ENCODE assay signal across 8 mouse cellular contexts in the genomic region with DNA sequence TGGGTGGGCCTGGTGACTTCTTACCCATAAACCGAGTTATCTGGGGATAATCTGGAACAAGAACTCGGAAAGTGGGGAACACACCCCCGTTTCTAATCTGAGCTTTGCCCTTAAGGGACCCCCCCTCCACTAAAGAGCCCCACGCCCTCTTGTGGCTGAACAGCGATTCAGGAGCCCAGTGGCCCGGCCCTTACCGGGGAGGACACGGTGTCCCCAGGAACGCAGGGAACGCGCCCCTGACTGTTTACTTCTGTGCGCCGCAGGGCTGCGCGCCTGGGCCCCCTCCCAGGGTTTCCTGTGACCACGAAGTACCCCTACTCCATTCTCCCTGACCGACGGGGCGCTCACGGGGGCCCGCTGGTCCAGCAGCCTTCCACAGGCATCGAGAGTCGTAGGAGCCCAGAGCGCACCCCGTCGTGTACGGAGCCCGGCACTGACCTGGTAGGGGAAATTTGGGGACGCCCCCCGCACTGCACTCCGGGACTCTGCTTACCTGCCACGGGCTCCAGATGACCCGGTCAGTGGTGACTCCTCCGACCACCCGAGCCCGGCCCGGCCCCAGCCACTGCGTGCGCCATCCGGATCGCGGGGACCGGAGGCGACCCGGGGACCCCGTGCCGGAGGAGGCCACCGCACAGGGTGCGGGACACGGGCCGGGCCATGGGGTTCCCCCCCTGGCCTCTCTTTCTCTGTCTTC. TPM values are rescaled to one million over a fixed set of nuclear protein-coding genes. Genes with fewer than 3 reads are reported as not detected.
A peak's percentile ranks its signal among the peaks of the same experiment; 100 is the strongest.
DNase-seq lines count a peak whose midpoint lies in the region; ATAC-seq and TF ChIP-seq lines count a peak whose summit lies in the region.

No protein-coding gene starts in this region.

- TF ChIP-seq POLR2A in kidney, adult 2 months (IDR thresholded peaks at IDR 0.05; ENCODE audit: low read depth, low read length), result no peak

- DNase-seq in urinary bladder, adult 2 months (ENCODE audit: low spot score), result peak; percentile 41
- DNase-seq in urinary bladder, postnatal 36 days (ENCODE audit: low spot score in 2 of 2), result no peak
- DNase-seq in forebrain, embryonic 14.5 days (ENCODE audit: low spot score), result no peak
- DNase-seq in kidney, adult 2 months, result peak; percentile 44
- DNase-seq in thymus, postnatal 14 days, result peak; percentile 56
- no peak for DNase-seq in spleen, adult 12 weeks (ENCODE audit: low spot score)
- no peak for DNase-seq in T-cell, adult 2 months (ENCODE audit: low spot score)

- no peak overlapping the region; the same call in 1 of the 2 replicates for H3K27ac ChIP-seq in forebrain, embryonic 14.5 days (ENCODE audit: low read depth, low read length)
- no peak overlapping the region for H3K27ac ChIP-seq in kidney, adult 2 months (ENCODE audit: insufficient read depth, low read depth, low read length)
- H3K27ac ChIP-seq in lung, embryonic 16.5 days (ENCODE audit: low read length), result no peak overlapping the region

- peaks cover 58% of the 10 kb centered on the region for H3K27me3 ChIP-seq in forebrain, embryonic 14.5 days (replicated peaks; ENCODE audit: control insufficient read depth, insufficient read depth, low read length)
- H3K27me3 ChIP-seq in kidney, adult 2 months (replicated peaks; ENCODE audit: control insufficient read depth, insufficient read depth, low read length), result no peaks in the 10 kb centered on the region
- H3K27me3 ChIP-seq in lung, embryonic 16.5 days (ENCODE audit: control insufficient read depth, insufficient read depth, low read depth, low read length), result peaks cover 50% of the 10 kb centered on the region

- H3K4me3 ChIP-seq in forebrain, embryonic 14.5 days (ENCODE audit: low read depth, low read length), result peak overlapping the region; percentile 37
- peak overlapping the region; percentile 56 for H3K4me3 ChIP-seq in kidney, adult 2 months (ENCODE audit: insufficient read depth, low read depth, low read length)
- H3K4me3 ChIP-seq in lung, embryonic 16.5 days (ENCODE audit: low read length), result peak overlapping the region; percentile 59

- H3K9ac ChIP-seq in forebrain, embryonic 14.5 days (ENCODE audit: low read length), result peak overlapping the region; percentile 54
- H3K9ac ChIP-seq in lung, embryonic 16.5 days (ENCODE audit: low read length), result peak overlapping the region; percentile 72

- no peaks in the 10 kb centered on the region for H3K36me3 ChIP-seq in forebrain, embryonic 14.5 days (ENCODE audit: control insufficient read depth, insufficient read depth, low read length)
- H3K36me3 ChIP-seq in kidney, adult 2 months (ENCODE audit: control insufficient read depth, insufficient read depth, low read length), result no peaks in the 10 kb centered on the region
- no peaks in the 10 kb centered on the region for H3K36me3 ChIP-seq in lung, embryonic 16.5 days (ENCODE audit: control insufficient read depth, insufficient read depth, low read length)

- ATAC-seq in forebrain, embryonic 14.5 days, result peak; percentile 5; the same call in 1 of the 2 replicates
- ATAC-seq in lung, embryonic 16.5 days (ENCODE audit: low read depth), result peak; percentile 4

- peaks cover 6% of the 10 kb centered on the region for H3K4me1 ChIP-seq in forebrain, embryonic 14.5 days (ENCODE audit: control insufficient read depth, insufficient read depth, low read length)
- peaks cover 9% of the 10 kb centered on the region; the same call in 1 of the 2 replicates for H3K4me1 ChIP-seq in kidney, adult 2 months (ENCODE audit: control insufficient read depth, insufficient read depth, low read length)
- H3K4me1 ChIP-seq in lung, embryonic 16.5 days (replicated peaks; ENCODE audit: control insufficient read depth, insufficient read depth, low read length), result peaks cover 29% of the 10 kb centered on the region

- under 1% methylated on average over 50 of the region's 51 CpGs for WGBS in forebrain, embryonic 14.5 days
- 2% methylated on average over 51 of the region's 51 CpGs for WGBS in kidney, adult 2 months
- WGBS in lung, embryonic 16.5 days, result 1% methylated on average over 50 of the region's 51 CpGs

- no peaks in the 10 kb centered on the region for H3K9me3 ChIP-seq in forebrain, embryonic 14.5 days (replicated peaks; ENCODE audit: control insufficient read depth, low read length)
- no peaks in the 10 kb centered on the region for H3K9me3 ChIP-seq in lung, embryonic 16.5 days (ENCODE audit: control insufficient read depth, low read length)

- peak; percentile 47 for TF ChIP-seq CTCF in kidney, adult 2 months (conservative IDR thresholded peaks at IDR 0.05; ENCODE audit: insufficient read depth, insufficient read length, low read depth, low read length)

- H3K4me2 ChIP-seq in forebrain, embryonic 14.5 days (ENCODE audit: low read length), result peak overlapping the region; percentile 78
- peak overlapping the region; percentile 99 for H3K4me2 ChIP-seq in lung, embryonic 16.5 days (ENCODE audit: low read depth, low read length)

RNA-seq across cellular contexts. Expression of gene Nrtn, which starts 0.5 kb away (rescaled TPM):
- 22.8 and 28.7 TPM in 2 replicates for polyA plus RNA-seq in urinary bladder, adult 2 months (2012; rRNA removed)
- polyA plus RNA-seq in forebrain, embryonic 14.5 days (2014; fragmentation: Nextera tagmentation; extraction: Ambion mirVana), result 0.94 and 1.7 TPM in 2 replicates
- polyA plus RNA-seq in kidney, adult 2 months (2012; rRNA removed), result 19.2 and 27.1 TPM in 2 replicates
- polyA plus RNA-seq in lung, embryonic 16.5 days (2015; fragmentation: Nextera tagmentation; extraction: Ambion mirVana), result 5.1 and 7.3 TPM in 2 replicates

RNA-seq across cellular contexts. Expression of gene Dus3l, which starts 7.7 kb away (rescaled TPM):
- polyA plus RNA-seq in urinary bladder, adult 2 months (2012; rRNA removed), result 50.0 and 61.3 TPM in 2 replicates
- polyA plus RNA-seq in forebrain, embryonic 14.5 days (2014; fragmentation: Nextera tagmentation; extraction: Ambion mirVana), result 48.2 and 57.3 TPM in 2 replicates
- polyA plus RNA-seq in kidney, adult 2 months (2012; rRNA removed), result 43.6 and 55.2 TPM in 2 replicates
- polyA plus RNA-seq in lung, embryonic 16.5 days (2015; fragmentation: Nextera tagmentation; extraction: Ambion mirVana), result 40.8 and 43.6 TPM in 2 replicates

RNA-seq across cellular contexts. Expression of gene Prr22, which starts 13.2 kb away (rescaled TPM):
- 1.1 and 1.5 TPM in 2 replicates for polyA plus RNA-seq in urinary bladder, adult 2 months (2012; rRNA removed)
- 0.42 and 0.52 TPM in 2 replicates for polyA plus RNA-seq in forebrain, embryonic 14.5 days (2014; fragmentation: Nextera tagmentation; extraction: Ambion mirVana)
- 1.9 and 2.3 TPM in 2 replicates for polyA plus RNA-seq in kidney, adult 2 months (2012; rRNA removed)
- polyA plus RNA-seq in lung, embryonic 16.5 days (2015; fragmentation: Nextera tagmentation; extraction: Ambion mirVana), result 0.84 and 1.5 TPM in 2 replicates

RNA-seq across cellular contexts. Expression of gene Vmac, which starts 39.0 kb away (rescaled TPM):
- 18.2 and 26.4 TPM in 2 replicates for polyA plus RNA-seq in urinary bladder, adult 2 months (2012; rRNA removed)
- 18.6 and 24.6 TPM in 2 replicates for polyA plus RNA-seq in forebrain, embryonic 14.5 days (2014; fragmentation: Nextera tagmentation; extraction: Ambion mirVana)
- 32.8 and 33.0 TPM in 2 replicates for polyA plus RNA-seq in kidney, adult 2 months (2012; rRNA removed)
- 15.4 and 18.2 TPM in 2 replicates for polyA plus RNA-seq in lung, embryonic 16.5 days (2015; fragmentation: Nextera tagmentation; extraction: Ambion mirVana)

RNA-seq across cellular contexts. Expression of gene Ndufa11, which starts 39.3 kb away (rescaled TPM):
- polyA plus RNA-seq in urinary bladder, adult 2 months (2012; rRNA removed), result 308 and 313 TPM in 2 replicates
- 490 and 613 TPM in 2 replicates for polyA plus RNA-seq in forebrain, embryonic 14.5 days (2014; fragmentation: Nextera tagmentation; extraction: Ambion mirVana)
- 897 and 907 TPM in 2 replicates for polyA plus RNA-seq in kidney, adult 2 months (2012; rRNA removed)
- polyA plus RNA-seq in lung, embryonic 16.5 days (2015; fragmentation: Nextera tagmentation; extraction: Ambion mirVana), result 424 and 435 TPM in 2 replicates

Comparison
In these comparisons a context has a peak if more than half of its experiments do, and no peak if none do; other contexts are left out.
1. DNase-seq: peak in urinary bladder, adult 2 months (single experiment), kidney, adult 2 months (single experiment) and thymus, postnatal 14 days (single experiment); none in urinary bladder, postnatal 36 days (0 of 2), forebrain, embryonic 14.5 days (single experiment), spleen, adult 12 weeks (single experiment) and T-cell, adult 2 months (single experiment).
2. Peak in every context shown above with its lines, with median percentiles within 50 percentile points of each other: H3K4me3 ChIP-seq.